Mouse (Mus musculus) brain, embryonic 14.5 days (tissue): ENCODE measurements around the gene Trim17.

Experiments used
- CTCF ChIP-seq: fragments of 200-500 bp; IDR thresholded peaks from 2 replicates; pipeline ENCODE4 v1.5.1; 2012; ENCODE audit warnings: inconsistent platforms, mild to moderate bottlenecking, moderate library complexity, borderline replicate concordance; ENCODE audit not compliant: insufficient read depth, insufficient read length; ENCODE audit errors: extremely low read depth
- POLR2A ChIP-seq: fragments of 200-500 bp; IDR thresholded peaks from 2 replicates; pipeline ENCODE4 v1.6.1; 2012; ENCODE audit warnings: mild to moderate bottlenecking, inconsistent platforms, borderline replicate concordance; ENCODE audit not compliant: poor library complexity, insufficient read depth, insufficient read length, severe bottlenecking; ENCODE audit errors: extremely low read depth

- TF ChIP-seq CTCF (no peak), POLR2A (no peak)
Observed at GRCm38 (mm10) chr11:58937909-58938308, 16.6 kb upstream of the Trim17 start.
